Comparison of ENCODE assay signal across 11 mouse cellular contexts in genomic region chr7:49315033-49315432, GRCm38 (mm10).
"Had no signal": no experiment of that assay in that cellular context is flagged by ENCODE, and none has a peak within 500 bp of the region (broad histone marks: within the 10 kb centered on the region; RNA-seq: fewer than 3 reads in every experiment).

No protein-coding gene starts in this region.

- H3K4me2 ChIP-seq: liver, embryonic 11.5 days; liver, embryonic 15.5 days; lung, embryonic 14.5 days; midbrain, embryonic 13.5 days; neural tube, embryonic 15.5 days had no signal

- ATAC-seq: midbrain, embryonic 13.5 days had no signal

- H3K27ac ChIP-seq: kidney, postnatal 0 days; liver, embryonic 15.5 days; midbrain, embryonic 13.5 days; neural tube, embryonic 15.5 days had no signal

- H3K27me3 ChIP-seq: liver, embryonic 15.5 days; midbrain, embryonic 13.5 days; neural tube, embryonic 15.5 days had no signal

- H3K9me3 ChIP-seq: liver, embryonic 15.5 days; midbrain, embryonic 13.5 days; neural tube, embryonic 15.5 days had no signal

- H3K4me3 ChIP-seq: liver, embryonic 15.5 days; midbrain, embryonic 13.5 days; neural tube, embryonic 15.5 days had no signal

- H3K36me3 ChIP-seq: liver, embryonic 15.5 days; midbrain, embryonic 13.5 days; neural tube, embryonic 15.5 days had no signal

- H3K9ac ChIP-seq: liver, embryonic 15.5 days; lung, embryonic 14.5 days; midbrain, embryonic 13.5 days; neural tube, embryonic 15.5 days had no signal

- DNase-seq: kidney, postnatal 4 days; left cerebral cortex, postnatal 4 days; lung, embryonic 14.5 days; lung, postnatal 36 days; right cerebral cortex, adult 18-20 months; thymus, postnatal 4 days had no signal
